Mouse (Mus musculus) liver, adult (tissue): ENCODE results near the gene Tiam1.

ENCODE experiments used
- GATA4 ChIP-seq: IDR thresholded peaks from 2 replicates; pipeline ENCODE4 v1.6.1; 2014; ENCODE audit warnings: mild to moderate bottlenecking, low read length; ENCODE audit not compliant: insufficient replicate concordance

The Tiam1 gene

GRCm38 (mm10) chr16:90164942-90165341 lies 21.4 kb upstream of the Tiam1 start:
- TF ChIP-seq GATA4 = no peak

- no peak for TF ChIP-seq GATA4
Observed at GRCm38 (mm10) chr16:90155080-90155479, 11.5 kb upstream of the Tiam1 start.

- TF ChIP-seq GATA4 = no peak
Observed at GRCm38 (mm10) chr16:90150820-90151219, 7.3 kb upstream of the Tiam1 start.

- TF ChIP-seq GATA4 = no peak
Observed at GRCm38 (mm10) chr16:90150126-90150525, 6.6 kb upstream of the Tiam1 start.

GRCm38 (mm10) chr16:90149335-90149734 lies 5.8 kb upstream of the Tiam1 start:
- TF ChIP-seq GATA4 = no peak

GRCm38 (mm10) chr16:90145244-90145643 lies 1.7 kb upstream of the Tiam1 start:
- no peak for TF ChIP-seq GATA4

GRCm38 (mm10) chr16:90144541-90144940 lies 972 bp upstream of the Tiam1 start:
- no peak for TF ChIP-seq GATA4

GRCm38 (mm10) chr16:90143416-90143759 lies 181 bp downstream of the Tiam1 start:
- TF ChIP-seq GATA4 = no peak

GRCm38 (mm10) chr16:90142574-90143415 lies 774 bp downstream of the Tiam1 start:
- TF ChIP-seq GATA4 = no peak

GRCm38 (mm10) chr16:90142247-90142573 lies 1.4 kb downstream of the Tiam1 start:
- TF ChIP-seq GATA4 = no peak

GRCm38 (mm10) chr16:90141556-90141955 lies 2.0 kb downstream of the Tiam1 start:
- TF ChIP-seq GATA4 = no peak

GRCm38 (mm10) chr16:90140571-90140970 lies 3.0 kb downstream of the Tiam1 start:
- no peak for TF ChIP-seq GATA4

- TF ChIP-seq GATA4 = no peak
Observed at GRCm38 (mm10) chr16:90139696-90140095, 3.9 kb downstream of the Tiam1 start.

GRCm38 (mm10) chr16:90138151-90138550 lies 5.4 kb downstream of the Tiam1 start:
- no peak for TF ChIP-seq GATA4

- TF ChIP-seq GATA4 = no peak
Observed at GRCm38 (mm10) chr16:90137175-90137574, 6.4 kb downstream of the Tiam1 start.

- no peak for TF ChIP-seq GATA4
Observed at GRCm38 (mm10) chr16:90135580-90135979, 8.0 kb downstream of the Tiam1 start.

- TF ChIP-seq GATA4 = no peak
Observed at GRCm38 (mm10) chr16:90134351-90134750, 9.2 kb downstream of the Tiam1 start.
